Mouse (Mus musculus) CH12.LX (cell line): ENCODE measurements around the gene Runx3. TPM values are rescaled to one million over a fixed set of nuclear protein-coding genes. Genes with fewer than 3 reads are reported as not detected.
A peak's percentile ranks its signal among the peaks of the same experiment; 100 is the strongest.

Source experiments
- DNase-seq: peaks from one replicate; pipeline ENCODE4 v3.0.0-alpha.2; 2013; ENCODE audit errors: extremely low read depth
- H3K27ac ChIP-seq: 2 replicates; pipeline ENCODE4 v1.5.1; 2012; ENCODE audit warnings: low read depth, mild to moderate bottlenecking, control low read depth, moderate library complexity; ENCODE audit not compliant: insufficient read depth
- H3K27me3 ChIP-seq: replicated peaks from 2 replicates; pipeline ENCODE3; 2012; ENCODE audit warnings: inconsistent platforms
- H3K36me3 ChIP-seq, 2 experiments: replicated peaks in 1 of 2; 2 replicates each; pipeline versions ENCODE3 to v1.6.1; 2012; ENCODE audit warnings: inconsistent platforms in 1 of 2, low read length in 1 of 2, mild to moderate bottlenecking in 1 of 2, mixed read lengths in 1 of 2, moderate library complexity in 1 of 2; ENCODE audit not compliant: control insufficient read depth in 1 of 2, insufficient read depth in 1 of 2
- H3K4me1 ChIP-seq, 2 experiments: 2 replicates each; pipeline ENCODE4 v1.6.1; 2012; ENCODE audit warnings: inconsistent platforms in 1 of 2, moderate library complexity in 1 of 2; ENCODE audit not compliant: insufficient read depth in 2 of 2, control insufficient read depth in 1 of 2
- H3K4me2 ChIP-seq: 2 replicates; pipeline ENCODE4 v1.6.1; 2012; ENCODE audit warnings: low read depth, mild to moderate bottlenecking, control low read depth; ENCODE audit not compliant: poor library complexity, insufficient read depth, severe bottlenecking
- H3K4me3 ChIP-seq, 3 experiments: fragments of 150-350 bp in 1 of 3; sonication (generic) in 1 of 3; replicated peaks in 1 of 3; 2 replicates each; pipeline versions ENCODE3 to v1.5.1; 2011 to 2012; ENCODE audit warnings: low read depth in 2 of 3, low read length in 2 of 3, mild to moderate bottlenecking in 2 of 3, moderate library complexity in 2 of 3, control low read depth in 1 of 3, improper control_type of control experiment in 1 of 3, inconsistent platforms in 1 of 3, mixed read lengths in 1 of 3; ENCODE audit not compliant: poor library complexity in 1 of 3
- H3K79me2 ChIP-seq: replicated peaks from 2 replicates; pipeline ENCODE4 v1.6.1; 2012; ENCODE audit warnings: mild to moderate bottlenecking, moderate library complexity; ENCODE audit not compliant: control insufficient read depth, poor library complexity, insufficient read depth, severe bottlenecking; ENCODE audit errors: extremely low read depth
- H3K9ac ChIP-seq: 2 replicates; pipeline ENCODE4 v1.6.1; 2012; ENCODE audit warnings: low read depth, mild to moderate bottlenecking, control low read depth, moderate library complexity; ENCODE audit not compliant: insufficient read depth
- H3K9me3 ChIP-seq: replicated peaks from 2 replicates; pipeline ENCODE3; 2012; ENCODE audit warnings: low read length, inconsistent platforms, mixed read lengths
- ELF1 ChIP-seq: IDR thresholded peaks from 2 replicates; pipeline ENCODE4 v1.6.1; 2014; ENCODE audit warnings: low read depth, mild to moderate bottlenecking, inconsistent platforms, low read length, improper control_type of control experiment
- GABPA ChIP-seq: IDR thresholded peaks from 2 replicates; pipeline ENCODE4 v1.6.1; 2012; ENCODE audit warnings: low read depth, low read length, improper control_type of control experiment, inconsistent platforms; ENCODE audit not compliant: insufficient replicate concordance
- HCFC1 ChIP-seq: IDR thresholded peaks from 2 replicates; pipeline ENCODE4 v1.6.1; 2012; ENCODE audit warnings: low read depth, mild to moderate bottlenecking, inconsistent platforms, low read length, improper control_type of control experiment
- JUN ChIP-seq: IDR thresholded peaks from 2 replicates; pipeline ENCODE4 v1.6.1; 2011; ENCODE audit warnings: low read depth, mild to moderate bottlenecking, low read length, improper control_type of control experiment, moderate library complexity; ENCODE audit not compliant: insufficient read depth
- KAT2A ChIP-seq: IDR thresholded peaks from 2 replicates; pipeline ENCODE4 v1.6.1; 2012; ENCODE audit warnings: low read length, improper control_type of control experiment, inconsistent platforms; ENCODE audit not compliant: insufficient replicate concordance
- MAFK ChIP-seq: IDR thresholded peaks from 2 replicates; pipeline ENCODE4 v1.6.1; 2011; ENCODE audit warnings: low read length, improper control_type of control experiment; ENCODE audit not compliant: insufficient replicate concordance
- MAX ChIP-seq: IDR thresholded peaks from 2 replicates; pipeline ENCODE4 v1.6.1; 2011; ENCODE audit warnings: low read length, improper control_type of control experiment
- NELFE ChIP-seq: IDR thresholded peaks from 2 replicates; pipeline ENCODE4 v1.6.1; 2011; ENCODE audit warnings: low read depth, low read length, improper control_type of control experiment
- NRF1 ChIP-seq: IDR thresholded peaks from 2 replicates; pipeline ENCODE4 v1.6.1; 2014; ENCODE audit warnings: low read depth, mild to moderate bottlenecking, inconsistent platforms, low read length, improper control_type of control experiment, moderate library complexity
- RAD21 ChIP-seq: IDR thresholded peaks from 2 replicates; pipeline ENCODE4 v1.6.1; 2011; ENCODE audit warnings: low read depth, mild to moderate bottlenecking, low read length, improper control_type of control experiment, moderate library complexity
- SMC3 ChIP-seq: IDR thresholded peaks from 2 replicates; pipeline ENCODE4 v1.6.1; 2011; ENCODE audit warnings: low read depth, low read length, improper control_type of control experiment
- UBTF ChIP-seq: IDR thresholded peaks from 2 replicates; pipeline ENCODE4 v1.6.1; 2012; ENCODE audit warnings: low read depth, mild to moderate bottlenecking, inconsistent platforms, low read length, improper control_type of control experiment, moderate library complexity
- ZMIZ1 ChIP-seq: IDR thresholded peaks from 2 replicates; pipeline ENCODE4 v1.6.1; 2012; ENCODE audit warnings: low read depth, mild to moderate bottlenecking, inconsistent platforms, low read length, improper control_type of control experiment
- ZNF384 ChIP-seq: IDR thresholded peaks from 2 replicates; pipeline ENCODE4 v1.6.1; 2012; ENCODE audit warnings: low read depth, low read length, improper control_type of control experiment, inconsistent platforms
- dilution Hi-C: fragments of 300-500 bp; cut with MboI; formaldehyde crosslinking; loops from 2 replicates; pipeline ENCODE4 v1.14.3; 2020; ENCODE audit warnings: low sequenced_read_pairs; ENCODE audit not compliant: extremely low pct_unique_long_range_greater_than_20kb, extremely low pct_ligation_motif_present
- in situ Hi-C: fragments of 300-500 bp; cut with MboI; formaldehyde crosslinking; loops from 3 replicates; pipeline ENCODE4 v1.14.3; 2019; ENCODE audit warnings: low sequenced_read_pairs, low pct_ligation_motif_present, low pct_unique_long_range_greater_than_20kb, mixed read lengths
- polyA plus RNA-seq: library from polyadenylated mRNA; unstranded; fragments of >175 nt; gene quantifications from 2 replicates; pipeline ENCODE4 v1.2.1, GENCODE M21; 2012; ENCODE audit warnings: low read depth; ENCODE audit not compliant: insufficient read length
- total RNA-seq, 2 experiments: library from RNA; depleted of rRNA; stranded (reverse); fragments of 300-350 nt in 1 of 2; fragments of >200 nt in 1 of 2; gene quantifications; 2 replicates each; pipeline ENCODE4 v1.2.3; 2012 to 2014

Gene Runx3
- total and polyA plus RNA-seq, 3 experiments: 5.0 to 61.1 (median 19.7) TPM

GRCm38 (mm10) chr4:135113656-135114055 is 6.8 kb upstream of the Runx3 start:
- Histone ChIP-seq H3K9me3 (peaks cover 20% of the 10 kb centered on the region), H3K9ac (no peak overlapping the region), H3K4me3 (no peak overlapping the region), H3K27me3 (no peaks in the 10 kb centered on the region), H3K4me2 (no peak overlapping the region), H3K36me3 (peaks cover 0 to 4% of the 10 kb centered on the region in 2 experiments), H3K79me2 (no peaks in the 10 kb centered on the region), H3K4me1 (peaks cover 23 to 56% of the 10 kb centered on the region in 2 experiments), H3K27ac (no peak overlapping the region)
- in situ Hi-C loops: no loop called here
- no peak for TF ChIP-seq HCFC1
- 0 out of 2 replicates have a peak, but pooled peaks have one; percentile 17 for TF ChIP-seq MAFK
- no peak for TF ChIP-seq MAX
- TF ChIP-seq JUN: no peak
- TF ChIP-seq KAT2A: no peak
- TF ChIP-seq UBTF: no peak
- no peak for TF ChIP-seq GABPA
- dilution Hi-C loops: no loop called here
- DNase-seq: no peak

- Histone ChIP-seq H3K9me3 (peaks cover 20% of the 10 kb centered on the region), H3K4me2 (no peak overlapping the region), H3K27ac (no peak overlapping the region), H3K9ac (no peak overlapping the region), H3K27me3 (no peaks in the 10 kb centered on the region), H3K4me1 (peaks cover 29 to 49% of the 10 kb centered on the region in 2 experiments), H3K36me3 (peaks cover 0 to 4% of the 10 kb centered on the region in 2 experiments), H3K4me3 (no peak overlapping the region), H3K79me2 (no peaks in the 10 kb centered on the region)
- dilution Hi-C loops: no loop called here
- no peak for DNase-seq
- TF ChIP-seq ZNF384 (no peak), ZMIZ1 (no peak), ELF1 (no peak), NRF1 (no peak), NELFE (no peak), RAD21 (no peak), SMC3 (no peak), MAX (no peak)
- in situ Hi-C loops: no loop called here
These were observed 6.2 kb upstream of the Runx3 start for GRCm38 (mm10) chr4:135114301-135114700.
